Mouse (Mus musculus) erythroblast, embryonic 14.5 days (primary cell): ENCODE results near the gene Iqschfp.

Experiments used
- GATA1 ChIP-seq: IDR thresholded peaks from 2 replicates; pipeline ENCODE4 v1.6.1; 2012; ENCODE audit warnings: low read length, inconsistent platforms, mixed read lengths
- TAL1 ChIP-seq: IDR thresholded peaks from 3 replicates; pipeline ENCODE4 v1.6.1; 2012; ENCODE audit warnings: low read length, inconsistent platforms, mixed read lengths

- no peak for TF ChIP-seq GATA1
- TF ChIP-seq TAL1 = no peak
These were observed 678.3 kb downstream of the Iqschfp start for GRCm38 (mm10) chr3:68570319-68570718.
